Comparison of ENCODE assay signal across 27 mouse cellular contexts in genomic region chr8:123132953-123133352, GRCm38 (mm10). TPM values are rescaled to one million over a fixed set of nuclear protein-coding genes. Genes with fewer than 3 reads are reported as not detected.
DNase-seq lines count a peak whose midpoint lies in the region; ATAC-seq and TF ChIP-seq lines count a peak whose summit lies in the region.
"Had no signal": no experiment of that assay in that cellular context is flagged by ENCODE, and none has a peak within 500 bp of the region (broad histone marks: within the 10 kb centered on the region; RNA-seq: fewer than 3 reads in every experiment).

No protein-coding gene starts in this region.

- TF ChIP-seq RAD21 in MEL (IDR thresholded peaks at IDR 0.05; ENCODE audit: low read depth, low read length), result peak; percentile 38

- TF ChIP-seq EP300 in liver, postnatal 0 days (IDR thresholded peaks at IDR 0.05; ENCODE audit: low read depth), result no peak
- TF ChIP-seq EP300 in MEL (IDR thresholded peaks at IDR 0.05; ENCODE audit: low read depth in 1 of 2, low read length in 2 of 2), result no peak

- no peak overlapping the region for H3K4me2 ChIP-seq in liver, postnatal 0 days (ENCODE audit: low read depth, low read length)
- no peak overlapping the region for H3K4me2 ChIP-seq in liver, embryonic 12.5 days
- H3K4me2 ChIP-seq: limb, embryonic 15.5 days; lung, embryonic 15.5 days had no signal

- H3K9ac ChIP-seq in liver, postnatal 0 days (replicated peaks), result no peak overlapping the region
- no peak overlapping the region for H3K9ac ChIP-seq in liver, embryonic 12.5 days
- H3K9ac ChIP-seq in MEL (ENCODE audit: control insufficient read depth, low read depth, low read length, poor library complexity, severe bottlenecking), result no peak overlapping the region
- H3K9ac ChIP-seq: limb, embryonic 15.5 days; lung, embryonic 15.5 days had no signal

- H3K4me1 ChIP-seq in kidney, adult 2 months (ENCODE audit: control insufficient read depth, insufficient read depth, low read length), result no peaks in the 10 kb centered on the region; the same call in 1 of the 2 replicates
- H3K4me1 ChIP-seq in liver, postnatal 0 days (ENCODE audit: insufficient read depth), result no peaks in the 10 kb centered on the region
- no peaks in the 10 kb centered on the region for H3K4me1 ChIP-seq in liver, embryonic 12.5 days
- H3K4me1 ChIP-seq in E14TG2a.4 (replicated peaks; ENCODE audit: low read depth, low read length) (peaks cover 9% of the 10 kb centered on the region), MEL (ENCODE audit: control insufficient read depth in 1 of 2, insufficient read depth in 2 of 2, low read length in 2 of 2) (no peaks in the 10 kb centered on the region)
- H3K4me1 ChIP-seq in embryonic facial prominence, embryonic 10.5 days, result peaks cover 42% of the 10 kb centered on the region

- whole genome bisulfite sequencing in kidney, adult 2 months, result 98% methylated on average over 2 of the region's 2 CpGs
- WGBS in liver, postnatal 0 days (ENCODE audit: insufficient replicate concordance), result 87% methylated on average over 2 of the region's 2 CpGs
- 87% methylated on average over 2 of the region's 2 CpGs for WGBS in liver, embryonic 12.5 days (ENCODE audit: insufficient replicate concordance)
- 98% methylated on average over 2 of the region's 2 CpGs for whole genome bisulfite sequencing in embryonic facial prominence, embryonic 10.5 days

- no peak for ATAC-seq in liver, postnatal 0 days
- ATAC-seq in liver, embryonic 12.5 days, result no peak
- ATAC-seq: hindbrain, embryonic 16.5 days had no signal

- no peaks in the 10 kb centered on the region for H3K27me3 ChIP-seq in kidney, adult 2 months (replicated peaks; ENCODE audit: control insufficient read depth, insufficient read depth, low read length)
- H3K27me3 ChIP-seq in liver, postnatal 0 days (ENCODE audit: insufficient read depth, low read length), result peaks cover 8% of the 10 kb centered on the region; the same call in 1 of the 2 replicates
- peaks cover 49% of the 10 kb centered on the region for H3K27me3 ChIP-seq in liver, embryonic 12.5 days (replicated peaks)
- H3K27me3 ChIP-seq in E14TG2a.4 (ENCODE audit: insufficient read depth, low read length), result peaks cover 20% of the 10 kb centered on the region; the same call in 1 of the 2 replicates
- no peaks in the 10 kb centered on the region for H3K27me3 ChIP-seq in MEL (ENCODE audit: control insufficient read depth in 1 of 2, insufficient read depth in 2 of 2, low read length in 2 of 2)
- 0 out of 2 replicates have a peak, but pooled peaks cover 3% of the 10 kb centered on the region for H3K27me3 ChIP-seq in embryonic facial prominence, embryonic 10.5 days (replicated peaks; ENCODE audit: low read depth, poor library complexity, severe bottlenecking)
- H3K27me3 ChIP-seq: limb, embryonic 15.5 days; lung, embryonic 15.5 days had no signal

- H3K79me2 ChIP-seq in MEL (ENCODE audit: control insufficient read depth, insufficient read depth, low read length, poor library complexity), result no peaks in the 10 kb centered on the region

- H3K9me3 ChIP-seq in liver, postnatal 0 days (ENCODE audit: low read length), result no peaks in the 10 kb centered on the region; the same call in 1 of the 2 replicates
- H3K9me3 ChIP-seq in liver, embryonic 12.5 days (replicated peaks), result peaks cover 4% of the 10 kb centered on the region; the same call in 1 of the 2 replicates
- H3K9me3 ChIP-seq in E14TG2a.4 (ENCODE audit: low read length) (peaks cover 24% of the 10 kb centered on the region), MEL (replicated peaks; ENCODE audit: insufficient read depth, low read length) (no peaks in the 10 kb centered on the region)
- H3K9me3 ChIP-seq in embryonic facial prominence, embryonic 10.5 days, result peaks cover 4% of the 10 kb centered on the region; the same call in 1 of the 2 replicates
- H3K9me3 ChIP-seq: heart, embryonic 10.5 days; limb, embryonic 15.5 days; lung, embryonic 15.5 days had no signal

- no peak overlapping the region for H3K4me3 ChIP-seq in kidney, adult 2 months (ENCODE audit: insufficient read depth, low read depth, low read length)
- no peak overlapping the region for H3K4me3 ChIP-seq in liver, postnatal 0 days (ENCODE audit: low read depth, low read length)
- no peak overlapping the region for H3K4me3 ChIP-seq in liver, embryonic 12.5 days
- no peak overlapping the region for H3K4me3 ChIP-seq in E14TG2a.4 (replicated peaks; ENCODE audit: low read length)
- no peak overlapping the region for H3K4me3 ChIP-seq in MEL (ENCODE audit: control insufficient read depth in 1 of 2, insufficient read depth in 1 of 2, low read depth in 2 of 2, low read length in 2 of 2)
- no peak overlapping the region for H3K4me3 ChIP-seq in embryonic facial prominence, embryonic 10.5 days
- H3K4me3 ChIP-seq: heart, embryonic 10.5 days; limb, embryonic 15.5 days; lung, embryonic 15.5 days; midbrain, embryonic 10.5 days had no signal

- no peaks in the 10 kb centered on the region for H3K36me3 ChIP-seq in kidney, adult 2 months (ENCODE audit: control insufficient read depth, insufficient read depth, low read length)
- no peaks in the 10 kb centered on the region for H3K36me3 ChIP-seq in liver, postnatal 0 days (replicated peaks; ENCODE audit: insufficient read depth, low read length)
- H3K36me3 ChIP-seq in liver, embryonic 12.5 days, result no peaks in the 10 kb centered on the region; the same call in 1 of the 2 replicates
- no peaks in the 10 kb centered on the region for H3K36me3 ChIP-seq in E14TG2a.4 (ENCODE audit: insufficient read depth, low read length)
- no peaks in the 10 kb centered on the region for H3K36me3 ChIP-seq in MEL (ENCODE audit: control insufficient read depth in 1 of 2, insufficient read depth in 2 of 2, low read length in 2 of 2)
- no peaks in the 10 kb centered on the region for H3K36me3 ChIP-seq in embryonic facial prominence, embryonic 10.5 days (replicated peaks)
- H3K36me3 ChIP-seq: heart, embryonic 10.5 days; limb, embryonic 15.5 days; lung, embryonic 15.5 days; midbrain, embryonic 10.5 days had no signal

- DNase-seq in kidney, adult 2 months, result no peak
- DNase-seq in kidney, postnatal 36 days, result no peak
- DNase-seq in liver, postnatal 0 days, result no peak
- peak; percentile 31 for DNase-seq in MEL (ENCODE audit: low read depth, low spot score)
- no peak for DNase-seq in MN1 (ENCODE audit: low spot score)
- DNase-seq in embryonic facial prominence, embryonic 10.5 days (ENCODE audit: low spot score), result no peak
- DNase-seq: adrenal gland, postnatal 36 days; B cell, adult 2 months; cerebellum, adult 11-12 months; cerebellum, postnatal 10 days; kidney, adult 18-20 months; kidney, postnatal 14 days; left cerebral cortex, postnatal 4 days; right cerebral cortex, postnatal 14 days; thymus, postnatal 14 days had no signal

- no peak for TF ChIP-seq POLR2A in kidney, adult 2 months (IDR thresholded peaks at IDR 0.05; ENCODE audit: low read depth, low read length)
- no peak for TF ChIP-seq POLR2A in MEL (IDR thresholded peaks at IDR 0.05; ENCODE audit: control insufficient read depth in 1 of 2, insufficient read depth in 1 of 2, low read depth in 1 of 2, low read length in 2 of 2, poor library complexity in 1 of 2)

- TF ChIP-seq CTCF in kidney, adult 2 months (conservative IDR thresholded peaks at IDR 0.05; ENCODE audit: insufficient read depth, insufficient read length, low read depth, low read length), result 0 out of 2 replicates have a peak, but pooled peaks have one; percentile 10
- TF ChIP-seq CTCF in liver, postnatal 0 days (IDR thresholded peaks at IDR 0.05; ENCODE audit: low read depth), result peak; percentile 35
- TF ChIP-seq CTCF in E14TG2a.4 (conservative IDR thresholded peaks at IDR 0.05; ENCODE audit: low read length) (peak; percentile 40), MEL (IDR thresholded peaks at IDR 0.05 in 2 of 3, conservative IDR thresholded peaks at IDR 0.05 in 1 of 3; ENCODE audit: control insufficient read depth in 1 of 3, insufficient read depth in 1 of 3, low read depth in 2 of 3, low read length in 3 of 3, poor library complexity in 1 of 3, severe bottlenecking in 1 of 3) (peak; percentile 40 to 51 (median 48))

- H3K27ac ChIP-seq in kidney, adult 2 months (ENCODE audit: insufficient read depth, low read depth, low read length), result no peak overlapping the region
- no peak overlapping the region for H3K27ac ChIP-seq in liver, postnatal 0 days (ENCODE audit: low read depth)
- no peak overlapping the region for H3K27ac ChIP-seq in liver, embryonic 12.5 days
- no peak overlapping the region for H3K27ac ChIP-seq in MEL (ENCODE audit: control insufficient read depth, low read depth, low read length)
- no peak overlapping the region for H3K27ac ChIP-seq in embryonic facial prominence, embryonic 10.5 days (replicated peaks)
- H3K27ac ChIP-seq: heart, embryonic 10.5 days; limb, embryonic 15.5 days; lung, embryonic 15.5 days; midbrain, embryonic 10.5 days had no signal

RNA-seq across cellular contexts. Expression of gene Cpne7, which starts 15.8 kb away (rescaled TPM):
- 2.5 and 3.4 TPM in 2 replicates for polyA plus RNA-seq in kidney, adult 2 months (2012; rRNA removed)
- 0.06 TPM in 2 replicates for polyA plus RNA-seq in liver, postnatal 0 days (2015; fragmentation: Nextera tagmentation; extraction: Ambion mirVana)
- 2.8 and 2.9 TPM in 2 replicates for polyA plus RNA-seq in liver, embryonic 12.5 days (2016; fragmentation: Nextera tagmentation; extraction: Ambion mirVana)
- 2.2 and 3.5 TPM in 2 replicates for total RNA-seq in MEL (2012; rRNA removed)
- 1 to 10 TPM in 1 of 2 experiments, not detected in 1; 4.5 TPM for polyA plus RNA-seq in MEL (2012; ENCODE audit: insufficient read depth in 1 of 2, insufficient read length in 2 of 2, low read depth in 1 of 2, low replicate concordance in 2 of 2, missing spikeins in 1 of 2)
- polyA plus RNA-seq in embryonic facial prominence, embryonic 10.5 days (2016; fragmentation: Nextera tagmentation; extraction: Ambion mirVana), result 1.8 and 2.0 TPM in 2 replicates
- total RNA-seq: CH12.LX had no signal
- polyA plus RNA-seq: forebrain, embryonic 11.5 days had no signal

RNA-seq across cellular contexts. Expression of gene Sult5a1, which starts 25.2 kb away (rescaled TPM):
- 10.8 and 11.2 TPM in 2 replicates for polyA plus RNA-seq in kidney, adult 2 months (2012; rRNA removed)
- polyA plus RNA-seq in liver, postnatal 0 days (2015; fragmentation: Nextera tagmentation; extraction: Ambion mirVana), result 2.4 and 4.0 TPM in 2 replicates
- polyA plus RNA-seq in liver, embryonic 12.5 days (2016; fragmentation: Nextera tagmentation; extraction: Ambion mirVana), result 1.7 and 2.1 TPM in 2 replicates
- total RNA-seq in MEL (2012; rRNA removed), result 0.15 TPM in 1 of 2 replicates, not detected in the other
- not detected for polyA plus RNA-seq in MEL (2012; ENCODE audit: insufficient read depth in 1 of 2, insufficient read length in 2 of 2, low read depth in 1 of 2, low replicate concordance in 2 of 2, missing spikeins in 1 of 2)
- polyA plus RNA-seq in embryonic facial prominence, embryonic 10.5 days (2016; fragmentation: Nextera tagmentation; extraction: Ambion mirVana), result 8.2 and 8.5 TPM in 2 replicates
- total RNA-seq: hematopoietic stem cell, adult 5-6 weeks; left cerebral cortex, postnatal 4 days had no signal

RNA-seq across cellular contexts. Expression of gene Rpl13, which starts 30.8 kb away (rescaled TPM):
- 960 and 1,412 TPM in 2 replicates for polyA plus RNA-seq in kidney, adult 2 months (2012; rRNA removed)
- polyA plus RNA-seq in liver, postnatal 0 days (2015; fragmentation: Nextera tagmentation; extraction: Ambion mirVana), result 811 and 871 TPM in 2 replicates
- 1,452 and 1,476 TPM in 2 replicates for polyA plus RNA-seq in liver, embryonic 12.5 days (2016; fragmentation: Nextera tagmentation; extraction: Ambion mirVana)
- total RNA-seq in MEL (2012; rRNA removed), result 2,918 and 3,113 TPM in 2 replicates
- 1,000 to 10,000 TPM in 1 of 2 experiments, not detected in 1; 1,306 TPM for polyA plus RNA-seq in MEL (2012; ENCODE audit: insufficient read depth in 1 of 2, insufficient read length in 2 of 2, low read depth in 1 of 2, low replicate concordance in 2 of 2, missing spikeins in 1 of 2)
- 1,419 and 1,432 TPM in 2 replicates for polyA plus RNA-seq in embryonic facial prominence, embryonic 10.5 days (2016; fragmentation: Nextera tagmentation; extraction: Ambion mirVana)

RNA-seq across cellular contexts. Expression of gene Dpep1, which starts 53.1 kb away (rescaled TPM):
- 360 and 388 TPM in 2 replicates for polyA plus RNA-seq in kidney, adult 2 months (2012; rRNA removed)
- polyA plus RNA-seq in liver, postnatal 0 days (2015; fragmentation: Nextera tagmentation; extraction: Ambion mirVana), result 0.99 and 1.2 TPM in 2 replicates
- polyA plus RNA-seq in liver, embryonic 12.5 days (2016; fragmentation: Nextera tagmentation; extraction: Ambion mirVana), result 0.20 and 0.33 TPM in 2 replicates
- total RNA-seq in MEL (2012; rRNA removed), result not detected in 2 replicates
- not detected for polyA plus RNA-seq in MEL (2012; ENCODE audit: insufficient read depth in 1 of 2, insufficient read length in 2 of 2, low read depth in 1 of 2, low replicate concordance in 2 of 2, missing spikeins in 1 of 2)
- 10.5 and 13.0 TPM in 2 replicates for polyA plus RNA-seq in embryonic facial prominence, embryonic 10.5 days (2016; fragmentation: Nextera tagmentation; extraction: Ambion mirVana)
- total RNA-seq: CH12.LX; hematopoietic stem cell, adult 5-6 weeks; left cerebral cortex, adult 18-20 months; left cerebral cortex, postnatal 4 days had no signal
- polyA plus RNA-seq: cortical plate, adult 2 months had no signal
